Mouse (Mus musculus) embryonic fibroblast, embryonic 13.5 days (primary cell): ENCODE measurements around the gene Tmprss4. TPM values are rescaled to one million over a fixed set of nuclear protein-coding genes. Genes with fewer than 3 reads are reported as not detected.

ENCODE experiments used
- H3K27ac ChIP-seq: 2 replicates; pipeline ENCODE4 v1.5.1; 2012; ENCODE audit warnings: low read length, control low read depth, inconsistent platforms; ENCODE audit not compliant: insufficient read depth
- H3K4me1 ChIP-seq: 2 replicates; pipeline ENCODE4 v1.6.1; 2011; ENCODE audit warnings: low read length; ENCODE audit not compliant: control insufficient read depth, insufficient read depth
- H3K4me3 ChIP-seq: 2 replicates; pipeline ENCODE4 v1.5.1; 2011; ENCODE audit warnings: mild to moderate bottlenecking, control low read depth, low read length; ENCODE audit not compliant: insufficient read depth
- CTCF ChIP-seq: IDR thresholded peaks from 2 replicates; pipeline ENCODE4 v1.5.1; 2011; ENCODE audit warnings: mild to moderate bottlenecking, control low read depth, low read length, moderate library complexity, borderline replicate concordance; ENCODE audit not compliant: insufficient read depth
- POLR2A ChIP-seq: IDR thresholded peaks from 2 replicates; pipeline ENCODE4 v1.6.1; 2011; ENCODE audit warnings: low read depth, mild to moderate bottlenecking, control low read depth, low read length, moderate library complexity
- polyA plus RNA-seq: library from polyadenylated mRNA; stranded (reverse); fragments of >200 nt; gene quantifications from 2 replicates; pipeline ENCODE4 v1.2.4, GENCODE M21; 2011; ENCODE audit warnings: low read depth; ENCODE audit not compliant: missing spikeins, insufficient read length

Gene Tmprss4
- polyA plus RNA-seq, result not detected in 2 replicates

- Histone ChIP-seq H3K4me1 (no peaks in the 10 kb centered on the region), H3K27ac (no peak within 1 kb of the TSS), H3K4me3 (no peak within 1 kb of the TSS)
- no peak for TF ChIP-seq POLR2A
- TF ChIP-seq CTCF, result no peak
Observed at GRCm38 (mm10) chr9:45203797-45204410, at the start of gene Tmprss4. Gene Tmprss4 (minus strand): TSS chr9:45204092.

- Histone ChIP-seq H3K27ac (no peak overlapping the region), H3K4me1 (no peaks in the 10 kb centered on the region)
- no peak for TF ChIP-seq POLR2A
- TF ChIP-seq CTCF, result no peak
Observed at GRCm38 (mm10) chr9:45252395-45252794, 48.5 kb upstream of the Tmprss4 start.

GRCm38 (mm10) chr9:45251990-45252389, 48.1 kb upstream of the Tmprss4 start:
- TF ChIP-seq CTCF, result no peak
- no peak for TF ChIP-seq POLR2A
- Histone ChIP-seq H3K4me3 (no peak overlapping the region), H3K27ac (no peak overlapping the region), H3K4me1 (no peaks in the 10 kb centered on the region)

More at GRCm38 (mm10) chr9:45252395-45252794, 48.5 kb upstream of the Tmprss4 start:
- H3K4me3 ChIP-seq, result no peak overlapping the region

GRCm38 (mm10) chr9:45251281-45251680, 47.4 kb upstream of the Tmprss4 start:
- TF ChIP-seq CTCF (no peak), POLR2A (no peak)

GRCm38 (mm10) chr9:45250306-45250705, 46.4 kb upstream of the Tmprss4 start:
- TF ChIP-seq POLR2A (no peak), CTCF (no peak)
- Histone ChIP-seq H3K27ac (no peak overlapping the region), H3K4me1 (no peaks in the 10 kb centered on the region)

More at GRCm38 (mm10) chr9:45251281-45251680, 47.4 kb upstream of the Tmprss4 start:
- Histone ChIP-seq H3K4me3 (no peak overlapping the region), H3K27ac (no peak overlapping the region), H3K4me1 (no peaks in the 10 kb centered on the region)

GRCm38 (mm10) chr9:45247536-45247935, 43.6 kb upstream of the Tmprss4 start:
- Histone ChIP-seq H3K4me1 (no peaks in the 10 kb centered on the region), H3K27ac (no peak overlapping the region), H3K4me3 (no peak overlapping the region)
- no peak for TF ChIP-seq POLR2A
- no peak for TF ChIP-seq CTCF

More at GRCm38 (mm10) chr9:45250306-45250705, 46.4 kb upstream of the Tmprss4 start:
- no peak overlapping the region for H3K4me3 ChIP-seq

GRCm38 (mm10) chr9:45246060-45246459, 42.2 kb upstream of the Tmprss4 start:
- Histone ChIP-seq H3K4me1 (no peaks in the 10 kb centered on the region), H3K4me3 (no peak overlapping the region), H3K27ac (no peak overlapping the region)
- no peak for TF ChIP-seq CTCF
- TF ChIP-seq POLR2A, result no peak

GRCm38 (mm10) chr9:45245432-45245831, 41.5 kb upstream of the Tmprss4 start:
- Histone ChIP-seq H3K27ac (no peak overlapping the region), H3K4me3 (no peak overlapping the region), H3K4me1 (no peaks in the 10 kb centered on the region)
- TF ChIP-seq CTCF, result no peak
- no peak for TF ChIP-seq POLR2A

GRCm38 (mm10) chr9:45241397-45241796, 37.5 kb upstream of the Tmprss4 start:
- Histone ChIP-seq H3K27ac (no peak overlapping the region), H3K4me1 (no peaks in the 10 kb centered on the region), H3K4me3 (no peak overlapping the region)
- TF ChIP-seq CTCF, result no peak
- TF ChIP-seq POLR2A, result no peak

GRCm38 (mm10) chr9:45236744-45237143, 32.9 kb upstream of the Tmprss4 start:
- no peak overlapping the region for H3K4me3 ChIP-seq
- H3K4me1 ChIP-seq, result no peaks in the 10 kb centered on the region
- H3K27ac ChIP-seq, result no peak overlapping the region
- TF ChIP-seq CTCF, result no peak
- TF ChIP-seq POLR2A, result no peak

- Histone ChIP-seq H3K27ac (no peak overlapping the region), H3K4me3 (no peak overlapping the region), H3K4me1 (no peaks in the 10 kb centered on the region)
- no peak for TF ChIP-seq CTCF
Observed at GRCm38 (mm10) chr9:45235668-45236227, 31.9 kb upstream of the Tmprss4 start.
